Mouse (Mus musculus): Measurements from ENCODE around the gene Tsga10ip. TPM values are rescaled to one million over a fixed set of nuclear protein-coding genes. Genes with fewer than 3 reads are reported as not detected.

Tsga10ip gene
- total and polyA plus RNA-seq, 3 experiments, result 0.87 to 0.89 TPM; not detected in 1

DNA sequence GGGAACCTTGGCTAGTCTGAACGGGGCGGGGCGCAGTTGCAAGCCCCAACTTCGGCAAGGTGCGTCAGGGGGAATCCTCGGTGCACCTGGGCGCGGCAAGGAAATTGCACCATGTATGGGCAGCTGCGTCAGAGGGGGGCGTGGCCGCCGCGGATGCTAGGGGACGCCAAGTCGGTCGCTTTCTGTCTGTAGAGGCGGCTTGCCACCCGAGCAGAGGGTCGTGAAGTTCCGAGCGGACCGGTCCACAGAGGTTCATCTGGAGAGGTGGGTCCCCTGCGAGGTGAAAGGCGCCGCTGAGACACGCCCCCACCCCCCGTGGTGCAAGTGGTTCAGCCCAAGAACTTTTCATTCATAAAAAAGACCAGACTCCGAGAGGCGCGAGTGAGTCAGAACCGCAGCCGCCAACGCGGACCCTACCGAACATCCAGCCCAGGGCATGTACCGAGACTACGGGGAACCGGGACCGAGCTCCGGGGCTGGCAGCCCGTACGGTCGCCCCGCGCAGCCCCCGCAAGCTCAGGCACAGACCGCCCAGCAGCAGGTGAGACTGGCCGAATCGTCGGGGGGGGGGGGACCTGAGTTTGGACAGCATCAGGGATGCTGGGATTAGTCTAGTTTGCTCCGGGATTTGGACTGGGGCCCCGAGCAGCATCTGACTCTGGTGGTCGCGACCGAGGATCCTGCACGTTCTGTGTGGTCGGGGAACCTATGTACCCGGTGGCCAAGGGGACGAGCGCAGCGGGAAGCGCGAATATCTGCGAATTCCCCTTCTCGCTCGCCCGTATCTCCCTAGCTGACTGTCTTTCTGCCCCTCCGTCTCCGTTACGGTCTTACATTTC lies 45.4 kb upstream of the Tsga10ip start, which contains the start of gene Fosl1 (continued):
- no peak for TF ChIP-seq BHLHE40 (IDR thresholded peaks at IDR 0.05; ENCODE audit: low read depth, low read length)
- TF ChIP-seq MAZ (IDR thresholded peaks at IDR 0.05; ENCODE audit: low read depth, low read length), result 0 out of 2 replicates have a peak, but pooled peaks have one; percentile 11
- TF ChIP-seq POLR2A (IDR thresholded peaks at IDR 0.05; ENCODE audit: low read depth, low read length), result no peak

DNA sequence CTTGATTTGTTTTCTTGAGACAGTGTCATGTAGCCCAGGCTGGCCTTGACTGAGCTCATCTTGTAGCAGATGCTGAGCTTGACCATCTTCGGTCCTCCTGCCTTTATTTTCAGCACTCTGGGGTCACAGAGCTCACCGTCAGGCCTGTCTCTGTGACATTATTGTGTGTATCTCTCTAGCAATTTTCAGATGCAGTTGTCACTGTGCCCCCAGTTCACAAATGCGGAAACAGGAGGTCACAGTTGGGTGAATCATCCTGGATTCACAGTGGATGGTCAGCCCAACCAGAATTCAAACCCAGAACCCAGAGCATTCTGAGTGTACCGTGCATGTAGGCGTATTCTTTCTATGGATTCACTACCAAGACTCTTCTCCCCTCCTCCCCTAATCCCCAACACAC lies 43.4 kb upstream of the Tsga10ip start:
- no peak overlapping the region for H3K9ac ChIP-seq (ENCODE audit: insufficient read depth, low read depth)
- H3K27ac ChIP-seq (ENCODE audit: insufficient read depth, low read depth), result no peak overlapping the region
- TF ChIP-seq GABPA (IDR thresholded peaks at IDR 0.05; ENCODE audit: insufficient replicate concordance, low read depth, low read length) (no peak), HCFC1 (IDR thresholded peaks at IDR 0.05; ENCODE audit: low read depth, low read length) (no peak), CHD1 (IDR thresholded peaks at IDR 0.05; ENCODE audit: low read depth, low read length) (no peak), BHLHE40 (IDR thresholded peaks at IDR 0.05; ENCODE audit: low read depth, low read length) (no peak), ZNF384 (IDR thresholded peaks at IDR 0.05; ENCODE audit: low read depth, low read length) (no peak), MXI1 (IDR thresholded peaks at IDR 0.05; ENCODE audit: low read depth, low read length) (no peak), CTCF (conservative IDR thresholded peaks at IDR 0.05 in 1 of 2, IDR thresholded peaks at IDR 0.05 in 1 of 2; ENCODE audit: low read depth in 2 of 2, low read length in 2 of 2) (no peak), MAX (IDR thresholded peaks at IDR 0.05; ENCODE audit: low read length) (no peak), JUND (conservative IDR thresholded peaks at IDR 0.05; ENCODE audit: low read depth, low read length) (no peak), NELFE (IDR thresholded peaks at IDR 0.05; ENCODE audit: low read depth, low read length) (no peak), USF1 (IDR thresholded peaks at IDR 0.05; ENCODE audit: low read depth, low read length) (no peak), MEF2A (IDR thresholded peaks at IDR 0.05; ENCODE audit: borderline replicate concordance, low read depth, low read length) (no peak), PAX5 (IDR thresholded peaks at IDR 0.05; ENCODE audit: low read length) (no peak), SMC3 (IDR thresholded peaks at IDR 0.05; ENCODE audit: low read depth, low read length) (no peak), ZC3H11A (IDR thresholded peaks at IDR 0.05; ENCODE audit: low read depth, low read length) (no peak), EP300 (IDR thresholded peaks at IDR 0.05; ENCODE audit: low read length) (no peak), ETS1 (conservative IDR thresholded peaks at IDR 0.05; ENCODE audit: low read depth, low read length) (no peak), ZMIZ1 (IDR thresholded peaks at IDR 0.05; ENCODE audit: low read depth, low read length) (no peak), POLR2A (IDR thresholded peaks at IDR 0.05; ENCODE audit: low read depth, low read length) (no peak)
- H3K4me3 ChIP-seq (replicated peaks in 1 of 3; ENCODE audit: low read depth in 2 of 3, low read length in 2 of 3, poor library complexity in 1 of 3), result no peak overlapping the region
- H3K36me3 ChIP-seq (replicated peaks in 1 of 2; ENCODE audit: control insufficient read depth in 1 of 2, insufficient read depth in 1 of 2, low read length in 1 of 2), result no peaks in the 10 kb centered on the region
- H3K4me2 ChIP-seq (ENCODE audit: insufficient read depth, low read depth, poor library complexity, severe bottlenecking), result no peak overlapping the region
- H3K27me3 ChIP-seq (replicated peaks), result peaks cover 50% of the 10 kb centered on the region
- H3K9me3 ChIP-seq (replicated peaks; ENCODE audit: low read length), result peaks cover 1% of the 10 kb centered on the region
- DNase-seq (ENCODE audit: extremely low read depth), result no peak
- dilution Hi-C loops (cut with MboI; ENCODE audit: extremely low pct_ligation_motif_present, extremely low pct_unique_long_range_greater_than_20kb, low sequenced_read_pairs), result no loop called here
- H3K79me2 ChIP-seq (replicated peaks; ENCODE audit: control insufficient read depth, extremely low read depth, insufficient read depth, poor library complexity, severe bottlenecking), result no peaks in the 10 kb centered on the region
- in situ Hi-C loops (cut with MboI; ENCODE audit: low pct_ligation_motif_present, low pct_unique_long_range_greater_than_20kb, low sequenced_read_pairs), result no loop called here
- H3K4me1 ChIP-seq (ENCODE audit: control insufficient read depth in 1 of 2, insufficient read depth in 2 of 2), result peaks cover 9 to 20% of the 10 kb centered on the region in 2 experiments

Measured in CH12.LX (cell line).